Mouse (Mus musculus): ENCODE data around the gene Ssr4.

The Ssr4 gene

GRCm38 (mm10) chrX:73815072-73815471 lies 28.2 kb downstream of the Ssr4 start:
- peak; percentile 26 to 27 for DNase-seq

- no peak for DNase-seq
Measured at GRCm38 (mm10) chrX:73816596-73817314, 29.9 kb downstream of the Ssr4 start.

GRCm38 (mm10) chrX:73823747-73824146 lies 36.9 kb downstream of the Ssr4 start:
- peak; percentile 13 to 28 for DNase-seq

DNA sequence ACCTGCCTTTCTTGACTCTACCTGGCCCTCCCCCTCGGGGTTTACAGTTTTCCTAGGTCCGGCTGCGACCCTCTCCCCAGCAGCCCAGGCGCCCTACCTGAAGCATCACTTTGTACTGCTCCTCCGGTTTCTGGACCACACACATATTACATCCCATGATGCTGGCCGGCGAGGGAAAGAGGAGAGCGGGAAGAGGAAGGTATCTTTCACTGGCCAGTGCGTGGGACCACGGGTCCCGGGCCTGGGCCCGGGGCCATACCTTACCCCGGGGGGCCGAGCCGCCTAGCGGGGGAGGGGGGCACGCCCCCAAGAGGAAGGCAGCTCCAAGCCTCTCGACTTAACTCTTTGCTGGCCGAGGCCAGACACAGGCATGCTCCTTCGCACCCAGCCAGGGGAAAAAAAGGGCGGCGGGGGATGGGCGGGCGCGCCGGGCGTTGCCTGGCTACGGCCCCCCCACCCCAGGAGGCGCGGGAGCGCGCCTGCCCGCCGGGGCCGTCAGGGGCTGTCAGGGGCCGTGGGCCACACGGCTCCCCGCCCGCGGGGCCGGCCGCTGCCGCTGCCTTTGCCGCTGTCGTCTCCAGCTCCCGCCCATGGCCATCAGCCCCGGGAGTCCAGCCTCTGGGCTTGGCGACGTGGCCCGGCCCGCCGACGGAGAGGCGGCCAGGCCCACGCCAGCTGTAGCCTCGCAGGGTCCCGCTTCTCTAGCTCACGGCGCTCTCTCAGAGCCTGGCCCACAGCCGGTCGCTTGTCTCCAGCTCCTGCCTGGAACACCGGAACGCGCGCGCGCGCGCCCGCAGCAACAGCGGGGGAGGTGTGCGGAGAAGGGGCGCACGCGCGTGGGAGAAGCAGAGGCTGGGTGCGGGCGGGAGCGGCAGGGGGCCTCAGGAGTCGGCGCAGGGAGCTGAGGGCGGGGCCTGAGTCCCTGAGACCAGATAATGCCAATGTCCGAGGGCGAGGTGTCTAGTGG lies 37.6 kb downstream of the Ssr4 start, which contains the start of gene Pdzd4:
Gene Pdzd4 (minus strand): TSS at position 785 of the 967 bp plus-strand sequence.
- DNase-seq, result peak; percentile 79 to 84

GRCm38 (mm10) chrX:73835731-73836130 lies 48.9 kb downstream of the Ssr4 start:
- no peak for DNase-seq

- DNase-seq, result no peak
Measured at GRCm38 (mm10) chrX:73836691-73837090, 49.9 kb downstream of the Ssr4 start.
